Mouse (Mus musculus) midbrain, embryonic 13.5 days (tissue): ENCODE results near the gene Creld2. TPM values are rescaled to one million over a fixed set of nuclear protein-coding genes. Genes with fewer than 3 reads are reported as not detected.

ENCODE experiments used
- ATAC-seq: fragments of 200-750 bp; cut with Nextera tagmentation; 2 replicates; pipeline ENCODE4 v1.8.0; 2017; ENCODE audit warnings: mild to moderate bottlenecking, moderate TSS enrichment, moderate library complexity
- H3K27ac ChIP-seq: fragments of 300-500 bp; sonication (generic); 2 replicates; pipeline ENCODE4 v1.5.1; 2015; ENCODE audit warnings: inconsistent platforms, mild to moderate bottlenecking, moderate library complexity
- H3K27me3 ChIP-seq: fragments of 300-500 bp; sonication (generic); 2 replicates; pipeline ENCODE4 v1.6.1; 2015; ENCODE audit warnings: mild to moderate bottlenecking, inconsistent platforms
- H3K36me3 ChIP-seq: fragments of 300-500 bp; sonication (generic); 2 replicates; pipeline ENCODE4 v1.6.1; 2015; ENCODE audit warnings: mild to moderate bottlenecking, inconsistent platforms
- H3K4me1 ChIP-seq: fragments of 300-500 bp; sonication (generic); replicated peaks from 2 replicates; pipeline ENCODE4 v1.6.1; 2015; ENCODE audit warnings: inconsistent platforms
- H3K4me2 ChIP-seq: fragments of 300-500 bp; sonication (generic); replicated peaks from 2 replicates; pipeline ENCODE4 v1.6.1; 2015; ENCODE audit warnings: moderate library complexity, mild to moderate bottlenecking, inconsistent platforms
- H3K4me3 ChIP-seq: fragments of 300-500 bp; sonication (generic); replicated peaks from 2 replicates; pipeline ENCODE4 v1.5.1; 2015; ENCODE audit warnings: mild to moderate bottlenecking, inconsistent platforms
- H3K9ac ChIP-seq: fragments of 300-500 bp; sonication (generic); replicated peaks from 2 replicates; pipeline ENCODE4 v1.6.1; 2015; ENCODE audit warnings: mild to moderate bottlenecking, inconsistent platforms
- H3K9me3 ChIP-seq: fragments of 300-500 bp; sonication (generic); 2 replicates; pipeline ENCODE4 v1.6.1; 2016; ENCODE audit warnings: mild to moderate bottlenecking, inconsistent platforms
- WGBS: fragments of 180-500 bp; shearing (Covaris S2); methylation state at CpG from one replicate; pipeline ENCODE4 v1.1.7; 2015; 5-methylcytosine and 5-hydroxymethylcytosine counted together
- polyA plus RNA-seq: library from polyadenylated mRNA; unstranded; fragments of >200 nt; fragmentation: Nextera tagmentation; extraction: Ambion mirVana; gene quantifications from 2 replicates; pipeline ENCODE4 v1.2.1, GENCODE M21; 2015

The Creld2 gene
- polyA plus RNA-seq, 1 experiment from 2014 or later, result 55.7 TPM

- no peaks in the 10 kb centered on the region for H3K27me3 ChIP-seq
- H3K4me2 ChIP-seq, result no peak overlapping the region
- H3K9ac ChIP-seq, result no peak overlapping the region
- peaks cover 13% of the 10 kb centered on the region for H3K4me1 ChIP-seq
- H3K9me3 ChIP-seq, result no peaks in the 10 kb centered on the region
- H3K36me3 ChIP-seq, result no peaks in the 10 kb centered on the region
- H3K27ac ChIP-seq, result no peak overlapping the region
- ATAC-seq, result no peak
- H3K4me3 ChIP-seq, result no peak overlapping the region
- 92% methylated on average over 7 of the region's 7 CpGs for WGBS
Observed at GRCm38 (mm10) chr15:88857361-88857760, 37.9 kb downstream of the Creld2 start.

- no peak for ATAC-seq
- Histone ChIP-seq H3K27me3 (no peaks in the 10 kb centered on the region), H3K4me1 (peaks cover 13% of the 10 kb centered on the region), H3K9me3 (no peaks in the 10 kb centered on the region), H3K9ac (no peak overlapping the region), H3K27ac (no peak overlapping the region), H3K4me3 (no peak overlapping the region), H3K4me2 (no peak overlapping the region), H3K36me3 (no peaks in the 10 kb centered on the region)
- WGBS, result 88% methylated on average over 3 of the region's 3 CpGs
Observed at GRCm38 (mm10) chr15:88858141-88858541, 38.7 kb downstream of the Creld2 start.

GRCm38 (mm10) chr15:88858707-88859106 lies 39.3 kb downstream of the Creld2 start:
- H3K27ac ChIP-seq, result no peak overlapping the region
- peaks cover 13% of the 10 kb centered on the region for H3K4me1 ChIP-seq
- no peak for ATAC-seq
- no peaks in the 10 kb centered on the region for H3K36me3 ChIP-seq
- no peaks in the 10 kb centered on the region for H3K9me3 ChIP-seq
- no peaks in the 10 kb centered on the region for H3K27me3 ChIP-seq
- H3K9ac ChIP-seq, result no peak overlapping the region
- 74% methylated on average over 2 of the region's 2 CpGs for WGBS
- no peak overlapping the region for H3K4me3 ChIP-seq
- H3K4me2 ChIP-seq, result no peak overlapping the region

- peaks cover 16% of the 10 kb centered on the region for H3K4me1 ChIP-seq
- ATAC-seq, result no peak
- WGBS, result 69% methylated on average over 8 of the region's 8 CpGs
- H3K4me2 ChIP-seq, result no peak overlapping the region
- H3K9ac ChIP-seq, result no peak overlapping the region
- H3K27ac ChIP-seq, result no peak overlapping the region
- no peak overlapping the region for H3K4me3 ChIP-seq
- H3K9me3 ChIP-seq, result no peaks in the 10 kb centered on the region
- H3K27me3 ChIP-seq, result no peaks in the 10 kb centered on the region
- peaks cover 2% of the 10 kb centered on the region for H3K36me3 ChIP-seq
Observed at GRCm38 (mm10) chr15:88859206-88859970, 39.9 kb downstream of the Creld2 start.

- WGBS, result 94% methylated on average over 3 of the region's 3 CpGs
- Histone ChIP-seq H3K4me2 (no peak overlapping the region), H3K27me3 (no peaks in the 10 kb centered on the region), H3K27ac (no peak overlapping the region), H3K9me3 (no peaks in the 10 kb centered on the region), H3K36me3 (peaks cover 16% of the 10 kb centered on the region), H3K9ac (no peak overlapping the region), H3K4me1 (peaks cover 22% of the 10 kb centered on the region), H3K4me3 (no peak overlapping the region)
- ATAC-seq, result no peak
Observed at GRCm38 (mm10) chr15:88860781-88861180, 41.3 kb downstream of the Creld2 start.

- Histone ChIP-seq H3K4me2 (peak within 1 kb of the TSS; percentile 85), H3K27ac (peak within 1 kb of the TSS; percentile 98), H3K9ac (peak within 1 kb of the TSS; percentile 91), H3K4me3 (peak within 1 kb of the TSS; percentile 86), H3K27me3 (no peaks in the 10 kb centered on the region), H3K4me1 (peaks cover 25% of the 10 kb centered on the region), H3K36me3 (peaks cover 28% of the 10 kb centered on the region), H3K9me3 (no peaks in the 10 kb centered on the region)
- ATAC-seq, result peak; percentile 85
- WGBS, result under 1% methylated on average over 107 of the region's 107 CpGs
Observed at GRCm38 (mm10) chr15:88861772-88862622, 42.6 kb downstream of the Creld2 start, which contains the start of gene Pim3. Pim3 (plus strand) TSS chr15:88862186.

GRCm38 (mm10) chr15:88862881-88863694 lies 43.6 kb downstream of the Creld2 start:
- Histone ChIP-seq H3K27me3 (no peaks in the 10 kb centered on the region), H3K4me1 (peaks cover 25% of the 10 kb centered on the region), H3K4me2 (peak overlapping the region; percentile 85), H3K36me3 (peaks cover 32% of the 10 kb centered on the region), H3K27ac (peak overlapping the region; percentile 98), H3K9me3 (no peaks in the 10 kb centered on the region), H3K9ac (peak overlapping the region; percentile 91), H3K4me3 (peak overlapping the region; percentile 86)
- peak; percentile 1 for ATAC-seq
- WGBS, result under 1% methylated on average over 98 of the region's 98 CpGs

- no peaks in the 10 kb centered on the region for H3K27me3 ChIP-seq
- H3K4me1 ChIP-seq, result peaks cover 25% of the 10 kb centered on the region
- peaks cover 35% of the 10 kb centered on the region for H3K36me3 ChIP-seq
- peak overlapping the region; percentile 91 for H3K9ac ChIP-seq
- under 1% methylated on average over 36 of the region's 39 CpGs for WGBS
- H3K9me3 ChIP-seq, result no peaks in the 10 kb centered on the region
- peak; percentile 70 for ATAC-seq
- H3K4me3 ChIP-seq, result peak overlapping the region; percentile 86
- H3K4me2 ChIP-seq, result peak overlapping the region; percentile 85
- peak overlapping the region; percentile 98 for H3K27ac ChIP-seq
Observed at GRCm38 (mm10) chr15:88863695-88864231, 44.3 kb downstream of the Creld2 start.

- Histone ChIP-seq H3K9ac (peak overlapping the region; percentile 91), H3K27me3 (no peaks in the 10 kb centered on the region), H3K9me3 (no peaks in the 10 kb centered on the region), H3K27ac (peak overlapping the region; percentile 98), H3K4me1 (peaks cover 25% of the 10 kb centered on the region), H3K36me3 (peaks cover 35% of the 10 kb centered on the region), H3K4me3 (peak overlapping the region; percentile 86), H3K4me2 (peak overlapping the region; percentile 85)
- 47% methylated on average over 22 of the region's 22 CpGs for WGBS
- peak; percentile 32 for ATAC-seq
Observed at GRCm38 (mm10) chr15:88864270-88865030, 45.0 kb downstream of the Creld2 start.

- peak overlapping the region; percentile 85 for H3K4me2 ChIP-seq
- peaks cover 25% of the 10 kb centered on the region for H3K4me1 ChIP-seq
- H3K9me3 ChIP-seq, result no peaks in the 10 kb centered on the region
- H3K9ac ChIP-seq, result peak overlapping the region; percentile 91
- peaks cover 35% of the 10 kb centered on the region for H3K36me3 ChIP-seq
- 93% methylated on average over 14 of the region's 14 CpGs for WGBS
- no peak for ATAC-seq
- no peak overlapping the region for H3K27ac ChIP-seq
- no peaks in the 10 kb centered on the region for H3K27me3 ChIP-seq
- H3K4me3 ChIP-seq, result no peak overlapping the region
Observed at GRCm38 (mm10) chr15:88865061-88865460, 45.6 kb downstream of the Creld2 start.
